Mouse (Mus musculus): ENCODE results near the gene Sf3b1. TPM values are rescaled to one million over a fixed set of nuclear protein-coding genes. Genes with fewer than 3 reads are reported as not detected.

The Sf3b1 gene
- polyA plus RNA-seq, 2 experiments from 2014 or later = 411 to 495 TPM

DNA sequence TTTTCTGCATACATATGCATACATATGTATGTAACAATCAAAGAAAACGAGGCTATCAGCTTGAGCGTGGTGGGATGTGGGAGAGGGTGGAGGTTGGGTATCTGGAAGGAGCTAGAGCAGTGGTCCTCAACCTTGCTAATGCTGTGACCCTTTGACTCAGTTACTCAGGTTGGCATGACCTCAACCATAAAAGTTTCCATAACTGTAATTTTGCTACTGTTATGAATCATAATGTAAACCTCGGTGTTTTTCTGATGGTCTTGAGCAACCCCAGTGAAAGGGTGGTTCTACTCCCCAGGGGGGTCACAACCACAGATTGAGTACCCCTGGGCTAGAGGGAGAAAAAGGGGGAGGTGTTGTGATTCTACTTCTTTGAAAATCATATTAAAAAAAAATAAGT, 91.8 kb downstream of the Sf3b1 start:
- ATAC-seq = no peak

Other genes with a start within 250 kb of the Sf3b1 start
- gene Ankrd44, start 101.1 kb downstream of the Sf3b1 start, polyA plus RNA-seq (2017; shearing (Covaris generic)) = 100 to 1,000 TPM; 167 to 195 TPM
- gene Coq10b, start 25.3 kb upstream of the Sf3b1 start, polyA plus RNA-seq (2017; shearing (Covaris generic)) = 10 to 100 TPM; 14.8 to 18.2 TPM
- gene Hspe1, start 60.7 kb upstream of the Sf3b1 start, polyA plus RNA-seq (2017; shearing (Covaris generic)) = 100 to 1,000 TPM; 128 to 193 TPM
- gene Hspd1, start 60.8 kb upstream of the Sf3b1 start, polyA plus RNA-seq (2017; shearing (Covaris generic)) = 100 to 1,000 TPM; 145 to 175 TPM
- gene Mob4, start 103.8 kb upstream of the Sf3b1 start, polyA plus RNA-seq (2017; shearing (Covaris generic)) = 100 to 1,000 TPM; 114 to 124 TPM
- gene Rftn2, start 199.3 kb upstream of the Sf3b1 start, polyA plus RNA-seq (2017; shearing (Covaris generic)) = 1 to 10 TPM; 7.7 to 9.1 TPM
- gene Mars2, start 209.7 kb upstream of the Sf3b1 start, polyA plus RNA-seq (2017; shearing (Covaris generic)) = 1 to 10 TPM; 3.7 to 4.2 TPM

Data from CD4-positive, CD25-positive, alpha-beta regulatory T cell, adult 4 months (primary cell).